In the genomic region with DNA sequence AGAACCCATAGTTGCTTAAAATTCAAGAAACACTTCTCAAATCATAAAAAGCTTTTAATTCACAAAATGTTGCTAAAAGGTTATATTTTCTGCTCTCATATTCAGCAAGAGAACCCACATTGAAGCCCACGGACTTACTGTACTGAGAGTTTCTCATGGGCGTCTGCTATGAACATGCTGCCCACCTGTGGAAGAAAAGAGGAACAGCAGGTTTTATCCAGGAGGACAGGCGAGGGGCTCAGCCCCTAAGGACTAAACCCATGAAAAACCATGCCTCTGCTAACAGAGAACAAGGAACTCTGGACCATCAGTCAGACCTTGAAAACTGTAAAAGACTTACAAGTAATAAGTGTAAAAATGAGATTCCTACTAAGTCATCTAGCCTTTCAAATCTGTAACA, we compare ENCODE assay signal across 8 mouse cellular contexts. TPM values are rescaled to one million over a fixed set of nuclear protein-coding genes. Genes with fewer than 3 reads are reported as not detected.
DNase-seq lines count a peak whose midpoint lies in the region; ATAC-seq and TF ChIP-seq lines count a peak whose summit lies in the region.
"Had no signal": no experiment of that assay in that cellular context is flagged by ENCODE, and none has a peak within 500 bp of the region (broad histone marks: within the 10 kb centered on the region; RNA-seq: fewer than 3 reads in every experiment).

No protein-coding gene starts in this region.

- ATAC-seq in kidney, embryonic 16.5 days (ENCODE audit: low FRiP score, low TSS enrichment), result no peak
- ATAC-seq in Patski, result no peak
- peak; percentile 76; the same call in 1 of the 2 replicates for ATAC-seq in hindbrain, embryonic 16.5 days
- 0 out of 2 replicates have a peak, but pooled peaks have one; percentile 41 for ATAC-seq in neutrophil, adult 5-6 weeks (ENCODE audit: extremely low read depth, insufficient number of reproducible peaks, low FRiP score, poor library complexity, severe bottlenecking)

- H3K27ac ChIP-seq in kidney, embryonic 16.5 days (ENCODE audit: low read length), result no peak overlapping the region
- no peak overlapping the region for H3K27ac ChIP-seq in ES-Bruce4 (ENCODE audit: insufficient read depth, low read length)
- no peak overlapping the region for H3K27ac ChIP-seq in hindbrain, embryonic 16.5 days (ENCODE audit: low read depth, low read length)
- H3K27ac ChIP-seq: stomach, embryonic 15.5 days had no signal

- TF ChIP-seq POLR2A in ES-Bruce4 (IDR thresholded peaks at IDR 0.05; ENCODE audit: insufficient read depth, low read length), result no peak

- TF ChIP-seq CTCF in ES-Bruce4 (IDR thresholded peaks at IDR 0.05; ENCODE audit: low read depth, low read length), result peak; percentile 52
- TF ChIP-seq CTCF in Patski (IDR thresholded peaks at IDR 0.05), result peak; percentile 83

- H3K9me3 ChIP-seq in kidney, embryonic 16.5 days (ENCODE audit: low read length), result no peaks in the 10 kb centered on the region
- no peaks in the 10 kb centered on the region for H3K9me3 ChIP-seq in ES-Bruce4 (replicated peaks; ENCODE audit: control insufficient read depth, insufficient read depth, low read length, poor library complexity, severe bottlenecking)
- no peaks in the 10 kb centered on the region for H3K9me3 ChIP-seq in hindbrain, embryonic 16.5 days (ENCODE audit: control insufficient read depth, low read length)
- H3K9me3 ChIP-seq: stomach, embryonic 15.5 days had no signal

- WGBS in kidney, embryonic 16.5 days, result 8% methylated on average over 3 of the region's 3 CpGs
- 9% methylated on average over 3 of the region's 3 CpGs for WGBS in hindbrain, embryonic 16.5 days

- no peaks in the 10 kb centered on the region for H3K4me1 ChIP-seq in kidney, embryonic 16.5 days (ENCODE audit: insufficient read depth, low read length)
- H3K4me1 ChIP-seq in ES-Bruce4 (ENCODE audit: control insufficient read depth, insufficient read depth, low read length), result no peaks in the 10 kb centered on the region
- no peaks in the 10 kb centered on the region for H3K4me1 ChIP-seq in hindbrain, embryonic 16.5 days (ENCODE audit: control insufficient read depth, insufficient read depth, low read depth, low read length)
- H3K4me1 ChIP-seq: stomach, embryonic 15.5 days had no signal

- H3K36me3 ChIP-seq in kidney, embryonic 16.5 days (ENCODE audit: insufficient read depth, low read length), result peaks cover 4% of the 10 kb centered on the region; the same call in 1 of the 2 replicates
- H3K36me3 ChIP-seq in ES-Bruce4 (ENCODE audit: control insufficient read depth, insufficient read depth, low read length, poor library complexity, severe bottlenecking), result peaks cover 16% of the 10 kb centered on the region
- 0 out of 2 replicates have a peak, but pooled peaks cover 2% of the 10 kb centered on the region for H3K36me3 ChIP-seq in hindbrain, embryonic 16.5 days (ENCODE audit: control insufficient read depth, insufficient read depth, low read length)
- H3K36me3 ChIP-seq: stomach, embryonic 15.5 days had no signal

- H3K4me3 ChIP-seq in kidney, embryonic 16.5 days (ENCODE audit: low read length), result no peak overlapping the region
- no peak overlapping the region for H3K4me3 ChIP-seq in ES-Bruce4 (ENCODE audit: low read depth, low read length)
- no peak overlapping the region for H3K4me3 ChIP-seq in hindbrain, embryonic 16.5 days (ENCODE audit: low read length)
- H3K4me3 ChIP-seq: stomach, embryonic 15.5 days had no signal

- no peak overlapping the region for H3K4me2 ChIP-seq in kidney, embryonic 16.5 days (replicated peaks; ENCODE audit: low read depth, low read length)
- no peak overlapping the region for H3K4me2 ChIP-seq in hindbrain, embryonic 16.5 days (ENCODE audit: low read length)
- H3K4me2 ChIP-seq: stomach, embryonic 15.5 days had no signal

- peak; percentile 32 for DNase-seq in kidney, adult 9 months
- no peak for DNase-seq in Patski (ENCODE audit: low read depth, low spot score)
- no peak for DNase-seq in spleen, postnatal 4 days (ENCODE audit: low spot score in 2 of 2)

- in situ Hi-C loops in Patski (cut with MboI; ENCODE audit: low pct_unique_long_range_greater_than_20kb), result loop anchor here (5.0 kb wide), 1 partner anchor 141 kb away; no protein-coding TSS in a partner anchor

- no peaks in the 10 kb centered on the region for H3K27me3 ChIP-seq in kidney, embryonic 16.5 days (ENCODE audit: insufficient read depth, low read length)
- H3K27me3 ChIP-seq in ES-Bruce4 (ENCODE audit: control insufficient read depth, insufficient read depth, low read length, poor library complexity, severe bottlenecking) (no peaks in the 10 kb centered on the region), Patski (no peaks in the 10 kb centered on the region)
- no peaks in the 10 kb centered on the region for H3K27me3 ChIP-seq in hindbrain, embryonic 16.5 days (replicated peaks; ENCODE audit: control insufficient read depth, insufficient read depth, low read length)
- H3K27me3 ChIP-seq: stomach, embryonic 15.5 days had no signal

- TF ChIP-seq EP300 in ES-Bruce4 (IDR thresholded peaks at IDR 0.05; ENCODE audit: insufficient read depth, low read depth, low read length), result no peak

- CTCF ChIA-PET in Patski (lab: Charles Lee), result interaction anchor here (0.9 to 2.0 kb wide), 8 partner anchors 27 to 148 kb away, joined by 3 to 6 read pairs (median 4); no protein-coding TSS in a partner anchor

- POLR2A ChIA-PET in Patski (lab: Charles Lee), result interaction anchor here (0.9 kb wide), 1 partner anchor 140 kb away, joined by 3 read pairs; no protein-coding TSS in a partner anchor

- no peak overlapping the region for H3K9ac ChIP-seq in kidney, embryonic 16.5 days (replicated peaks; ENCODE audit: low read length)
- no peak overlapping the region for H3K9ac ChIP-seq in ES-Bruce4 (ENCODE audit: low read depth, poor library complexity, severe bottlenecking)
- H3K9ac ChIP-seq in hindbrain, embryonic 16.5 days (ENCODE audit: low read depth, low read length), result no peak overlapping the region
- H3K9ac ChIP-seq: stomach, embryonic 15.5 days had no signal

RNA-seq across cellular contexts. Expression of gene Armh3, which starts 45.0 kb away (rescaled TPM):
- polyA plus RNA-seq in kidney, embryonic 16.5 days (2015; fragmentation: Nextera tagmentation; extraction: Ambion mirVana), result 20.9 and 21.9 TPM in 2 replicates
- polyA plus RNA-seq in ES-Bruce4 (2011; ENCODE audit: insufficient read depth, insufficient read length, low read depth, missing spikeins) (17.1 and 18.6 TPM in 2 replicates), Patski (2021) (18.4 TPM)
- 21.4 and 22.6 TPM in 2 replicates for polyA plus RNA-seq in hindbrain, embryonic 16.5 days (2015; fragmentation: Nextera tagmentation; extraction: Ambion mirVana)
- 9.0 and 10.3 TPM in 2 replicates for total RNA-seq in neutrophil, adult 5-6 weeks (2017)

RNA-seq across cellular contexts. Expression of gene Hps6, which starts 50.0 kb away (rescaled TPM):
- polyA plus RNA-seq in kidney, embryonic 16.5 days (2015; fragmentation: Nextera tagmentation; extraction: Ambion mirVana), result 9.8 and 10.5 TPM in 2 replicates
- polyA plus RNA-seq in ES-Bruce4 (2011; ENCODE audit: insufficient read depth, insufficient read length, low read depth, missing spikeins) (3.1 and 3.3 TPM in 2 replicates), Patski (2021) (15.6 TPM)
- polyA plus RNA-seq in hindbrain, embryonic 16.5 days (2015; fragmentation: Nextera tagmentation; extraction: Ambion mirVana), result 6.1 and 7.2 TPM in 2 replicates
- 6.8 and 8.3 TPM in 2 replicates for total RNA-seq in neutrophil, adult 5-6 weeks (2017)

Comparison
In these comparisons a context has a peak if more than half of its experiments do, and no peak if none do; other contexts are left out.
1. ATAC-seq: peak in hindbrain, embryonic 16.5 days (single experiment) and neutrophil, adult 5-6 weeks (single experiment); none in kidney, embryonic 16.5 days (single experiment) and Patski (single experiment).